Comparison of ENCODE assay signal across 9 mouse cellular contexts in the genomic region with DNA sequence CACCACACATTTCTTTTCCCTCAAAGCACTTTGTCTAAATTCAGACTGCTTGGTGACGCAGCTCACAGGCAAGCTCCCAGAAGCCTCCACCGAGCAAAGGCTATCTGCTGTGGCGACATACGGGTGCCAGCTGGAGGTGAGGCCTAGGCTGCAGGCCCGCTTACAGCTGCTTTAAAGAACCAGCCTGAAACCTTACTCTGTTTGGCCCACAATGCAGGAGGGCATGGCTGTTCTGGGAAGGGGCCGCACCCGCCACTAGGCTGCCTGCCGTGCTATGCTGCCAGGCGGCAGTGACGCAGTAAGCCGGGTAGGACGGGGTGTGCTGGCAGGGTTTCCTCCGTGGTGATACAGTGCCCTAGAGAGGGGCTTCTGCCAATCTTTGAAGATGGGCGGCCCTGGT. TPM values are rescaled to one million over a fixed set of nuclear protein-coding genes. Genes with fewer than 3 reads are reported as not detected.
DNase-seq lines count a peak whose midpoint lies in the region; ATAC-seq and TF ChIP-seq lines count a peak whose summit lies in the region.
"Had no signal": no experiment of that assay in that cellular context is flagged by ENCODE, and none has a peak within 500 bp of the region (broad histone marks: within the 10 kb centered on the region; RNA-seq: fewer than 3 reads in every experiment).

No protein-coding gene starts in this region.

- no peak overlapping the region for H3K9ac ChIP-seq in lung, postnatal 0 days (replicated peaks; ENCODE audit: low read depth)

- no peak overlapping the region for H3K4me2 ChIP-seq in lung, postnatal 0 days (replicated peaks; ENCODE audit: low read depth, low read length)

- TF ChIP-seq EP300 in lung, postnatal 0 days (IDR thresholded peaks at IDR 0.05) = no peak

- no peaks in the 10 kb centered on the region for H3K4me1 ChIP-seq in lung, postnatal 0 days (ENCODE audit: insufficient read depth, low read depth, low read length)

- peak in 1 of 2 experiments; percentile 41 for DNase-seq in left cerebral cortex, adult 2 months (ENCODE audit: extremely low spot score in 1 of 2, low spot score in 2 of 2)
- DNase-seq in left cerebral cortex, adult 11 months (ENCODE audit: low spot score) = no peak
- DNase-seq in cerebellum, postnatal 10 days = peak; percentile 62 to 70
- DNase-seq in gastrocnemius, adult 8-10 months (ENCODE audit: low spot score in 2 of 2) = peak; percentile 77 to 85
- peak; percentile 55 for DNase-seq in lung, postnatal 0 days (ENCODE audit: low spot score)
- no peak for DNase-seq in ovary, postnatal 36 days (ENCODE audit: low spot score)
- no peak for DNase-seq in layer of hippocampus, postnatal 25 days (ENCODE audit: extremely low spot score in 1 of 2, low spot score in 1 of 2)
- no peak for DNase-seq in Muller cell, postnatal 12 days (ENCODE audit: inconsistent ontology term)

- ATAC-seq in lung, postnatal 0 days = peak; percentile 52

- no peak for TF ChIP-seq CTCF in left cerebral cortex, adult 2 months (IDR thresholded peaks at IDR 0.05)
- no peak for TF ChIP-seq CTCF in lung, postnatal 0 days (IDR thresholded peaks at IDR 0.05)

- H3K27me3 ChIP-seq in lung, postnatal 0 days (replicated peaks; ENCODE audit: insufficient read depth, low read length) = no peaks in the 10 kb centered on the region

- intact Hi-C loops in left cerebral cortex, adult 2 months (cut with DNase I) = loop anchor here (1.0 to 5.0 kb wide), 2 partner anchors 106 to 193 kb away; a partner anchor contains a TSS

- no peak overlapping the region for H3K4me3 ChIP-seq in left cerebral cortex, adult 2 months
- H3K4me3 ChIP-seq in lung, postnatal 0 days (ENCODE audit: low read depth, low read length) = no peak overlapping the region

- peak overlapping the region; percentile 79 for H3K27ac ChIP-seq in left cerebral cortex, adult 2 months
- 0 out of 2 replicates have a peak overlapping the region, but pooled peaks have one; percentile 14 for H3K27ac ChIP-seq in lung, postnatal 0 days (ENCODE audit: low read length)

- H3K36me3 ChIP-seq in lung, postnatal 0 days (ENCODE audit: insufficient read depth, low read length) = peaks cover 18% of the 10 kb centered on the region

- 81% methylated on average over 14 of the region's 14 CpGs for WGBS in lung, postnatal 0 days

- no peaks in the 10 kb centered on the region for H3K9me3 ChIP-seq in lung, postnatal 0 days (ENCODE audit: low read length)

RNA-seq across cellular contexts. Expression of a gene that starts 48.4 kb away (rescaled TPM):
- 10 to 100 TPM; 52.8 to 54.2 TPM for total RNA-seq in left cerebral cortex, adult 2 months (2021)
- total RNA-seq in gastrocnemius, adult 8-10 months (2022) = 10 to 100 TPM in 3 of 4 experiments, 1 to 10 TPM in 1; 9.9 to 13.6 (median 12.9) TPM
- 17.0 and 20.5 TPM in 2 replicates for polyA plus RNA-seq in lung, postnatal 0 days (2015; fragmentation: Nextera tagmentation; extraction: Ambion mirVana)
- total RNA-seq in layer of hippocampus, postnatal 25 days (2021) = 10 to 100 TPM; 55.6 to 60.3 TPM

RNA-seq across cellular contexts. Expression of a gene that starts 48.6 kb away (rescaled TPM):
- not detected for total RNA-seq in left cerebral cortex, adult 2 months (2021)
- total RNA-seq in gastrocnemius, adult 8-10 months (2022) = not detected
- 0.06 and 0.24 TPM in 2 replicates for polyA plus RNA-seq in lung, postnatal 0 days (2015; fragmentation: Nextera tagmentation; extraction: Ambion mirVana)
- under 1 TPM; 0.12 to 0.25 TPM for total RNA-seq in layer of hippocampus, postnatal 25 days (2021)
- total RNA-seq: neutrophil, adult 5-6 weeks had no signal

Comparison
In these comparisons a context has a peak if more than half of its experiments do, and no peak if none do; other contexts are left out.
1. DNase-seq: peak in cerebellum, postnatal 10 days (2 of 2), gastrocnemius, adult 8-10 months (2 of 2) and lung, postnatal 0 days (single experiment); none in left cerebral cortex, adult 11 months (single experiment), ovary, postnatal 36 days (single experiment), layer of hippocampus, postnatal 25 days (0 of 2) and Muller cell, postnatal 12 days (single experiment).